Mouse (Mus musculus) hindbrain, embryonic 11.5 days (tissue): ENCODE measurements at regions not wholly inside any gene's neighbourhood (a gene's known extent, or its start where the extent isn't known, plus 50 kb on each side); places are given as distances from the start of the nearest gene placed in this dataset.

Experiments
- ATAC-seq: fragments of 200-750 bp; cut with Nextera tagmentation; 2 replicates; pipeline ENCODE4 v1.8.0; 2017; ENCODE audit warnings: mild to moderate bottlenecking, moderate TSS enrichment, moderate library complexity; ENCODE audit not compliant: low FRiP score
- DNase-seq: peaks from one replicate; pipeline ENCODE4 v3.0.0-alpha.2; 2015; ENCODE audit warnings: low spot score
- H3K27ac ChIP-seq: fragments of 300-500 bp; sonication (generic); 2 replicates; pipeline ENCODE4 v1.5.1; 2014; ENCODE audit warnings: mild to moderate bottlenecking, low read depth, low read length
- H3K27me3 ChIP-seq: fragments of 300-500 bp; sonication (generic); 2 replicates; pipeline ENCODE4 v1.6.1; 2014; ENCODE audit warnings: mild to moderate bottlenecking, low read length, moderate library complexity, mixed read lengths; ENCODE audit not compliant: control insufficient read depth, insufficient read depth
- H3K36me3 ChIP-seq: fragments of 300-500 bp; sonication (generic); 2 replicates; pipeline ENCODE4 v1.6.1; 2014; ENCODE audit warnings: mild to moderate bottlenecking, low read length, moderate library complexity, mixed read lengths; ENCODE audit not compliant: control insufficient read depth, insufficient read depth
- H3K4me1 ChIP-seq: fragments of 300-500 bp; sonication (generic); replicated peaks from 2 replicates; pipeline ENCODE4 v1.6.1; 2014; ENCODE audit warnings: low read length, mixed read lengths; ENCODE audit not compliant: control insufficient read depth, insufficient read depth
- H3K4me2 ChIP-seq: fragments of 300-500 bp; sonication (generic); replicated peaks from 2 replicates; pipeline ENCODE4 v1.6.1; 2014; ENCODE audit warnings: mild to moderate bottlenecking, low read depth, low read length
- H3K4me3 ChIP-seq: fragments of 300-500 bp; sonication (generic); 2 replicates; pipeline ENCODE4 v1.5.1; 2014; ENCODE audit warnings: low read depth, low read length
- H3K9ac ChIP-seq: fragments of 300-500 bp; sonication (generic); 2 replicates; pipeline ENCODE4 v1.6.1; 2014; ENCODE audit warnings: low read depth, low read length
- H3K9me3 ChIP-seq: fragments of 300-500 bp; sonication (generic); 2 replicates; pipeline ENCODE4 v1.6.1; 2016; ENCODE audit warnings: low read length; ENCODE audit not compliant: control insufficient read depth
- WGBS: fragments of 180-500 bp; shearing (Covaris S2); extraction: QIAGEN DNeasy Blood & Tissue Kit; methylation state at CpG from one replicate; pipeline ENCODE4 v1.1.7; 2014; 5-methylcytosine and 5-hydroxymethylcytosine counted together

GRCm38 (mm10) chr2:159584641-159585040 lies 749.3 kb downstream of the Gm826 start:
- no peaks in the 10 kb centered on the region for H3K4me1 ChIP-seq
- H3K36me3 ChIP-seq = no peaks in the 10 kb centered on the region
- no peak overlapping the region for H3K27ac ChIP-seq
- H3K4me3 ChIP-seq = no peak overlapping the region
- DNase-seq = no peak
- H3K9me3 ChIP-seq = no peaks in the 10 kb centered on the region
- no peak overlapping the region for H3K4me2 ChIP-seq
- no peak for ATAC-seq
- no peak overlapping the region for H3K9ac ChIP-seq
- H3K27me3 ChIP-seq = no peaks in the 10 kb centered on the region

GRCm38 (mm10) chr2:159586697-159587473 lies 747.1 kb downstream of the Gm826 start:
- H3K9ac ChIP-seq = no peak overlapping the region
- no peak overlapping the region for H3K27ac ChIP-seq
- H3K4me3 ChIP-seq = no peak overlapping the region
- ATAC-seq = no peak
- H3K27me3 ChIP-seq = no peaks in the 10 kb centered on the region
- DNase-seq = peak; percentile 18
- H3K9me3 ChIP-seq = no peaks in the 10 kb centered on the region
- 59% methylated on average over 6 of the region's 6 CpGs for WGBS
- H3K4me1 ChIP-seq = no peaks in the 10 kb centered on the region
- H3K36me3 ChIP-seq = no peaks in the 10 kb centered on the region
- H3K4me2 ChIP-seq = no peak overlapping the region

- no peak overlapping the region for H3K4me2 ChIP-seq
- no peak overlapping the region for H3K4me3 ChIP-seq
- no peaks in the 10 kb centered on the region for H3K9me3 ChIP-seq
- DNase-seq (no peak), ATAC-seq (no peak)
- no peaks in the 10 kb centered on the region for H3K4me1 ChIP-seq
- 83% methylated on average over 2 of the region's 2 CpGs for WGBS
- H3K36me3 ChIP-seq = no peaks in the 10 kb centered on the region
- no peak overlapping the region for H3K27ac ChIP-seq
- H3K27me3 ChIP-seq = no peaks in the 10 kb centered on the region
- H3K9ac ChIP-seq = no peak overlapping the region
These were observed 742.4 kb downstream of the Gm826 start for GRCm38 (mm10) chr2:159591396-159592124.

- ATAC-seq = no peak
- H3K27ac ChIP-seq = no peak overlapping the region
- H3K4me1 ChIP-seq = no peaks in the 10 kb centered on the region
- no peak overlapping the region for H3K4me2 ChIP-seq
- 72% methylated on average over 5 of the region's 5 CpGs for WGBS
- no peak overlapping the region for H3K4me3 ChIP-seq
- H3K9me3 ChIP-seq = no peaks in the 10 kb centered on the region
- no peak for DNase-seq
- no peaks in the 10 kb centered on the region for H3K36me3 ChIP-seq
- H3K27me3 ChIP-seq = no peaks in the 10 kb centered on the region
- H3K9ac ChIP-seq = no peak overlapping the region
These were observed 741.1 kb downstream of the Gm826 start for GRCm38 (mm10) chr2:159592841-159593240.

- no peak overlapping the region for H3K4me3 ChIP-seq
- H3K9me3 ChIP-seq = no peaks in the 10 kb centered on the region
- no peak overlapping the region for H3K4me2 ChIP-seq
- H3K27me3 ChIP-seq = no peaks in the 10 kb centered on the region
- no peak overlapping the region for H3K27ac ChIP-seq
- H3K9ac ChIP-seq = no peak overlapping the region
- ATAC-seq = no peak
- WGBS = 74% methylated on average over 6 of the region's 6 CpGs
- DNase-seq = no peak
- no peaks in the 10 kb centered on the region for H3K36me3 ChIP-seq
- H3K4me1 ChIP-seq = no peaks in the 10 kb centered on the region
These were observed 737.7 kb downstream of the Gm826 start for GRCm38 (mm10) chr2:159596285-159596684.

- no peaks in the 10 kb centered on the region for H3K27me3 ChIP-seq
- WGBS = 57% methylated on average over 3 of the region's 3 CpGs
- DNase-seq = no peak
- no peaks in the 10 kb centered on the region for H3K9me3 ChIP-seq
- no peak overlapping the region for H3K27ac ChIP-seq
- no peak overlapping the region for H3K4me3 ChIP-seq
- no peak overlapping the region for H3K9ac ChIP-seq
- ATAC-seq = no peak
- H3K4me2 ChIP-seq = no peak overlapping the region
- H3K4me1 ChIP-seq = no peaks in the 10 kb centered on the region
- no peaks in the 10 kb centered on the region for H3K36me3 ChIP-seq
These were observed 735.9 kb downstream of the Gm826 start for GRCm38 (mm10) chr2:159598080-159598479.

- Histone ChIP-seq H3K27ac (no peak overlapping the region), H3K4me2 (no peak overlapping the region), H3K9ac (no peak overlapping the region), H3K9me3 (no peaks in the 10 kb centered on the region), H3K4me1 (0 out of 2 replicates have a peak, but pooled peaks cover 2% of the 10 kb centered on the region), H3K36me3 (no peaks in the 10 kb centered on the region), H3K27me3 (no peaks in the 10 kb centered on the region), H3K4me3 (no peak overlapping the region)
- DNase-seq (no peak), ATAC-seq (no peak)
- 65% methylated on average over 3 of the region's 3 CpGs for WGBS
These were observed 726.8 kb downstream of the Gm826 start for GRCm38 (mm10) chr2:159607191-159607590.

- WGBS = 86% methylated on average over 4 of the region's 4 CpGs
- Histone ChIP-seq H3K27me3 (no peaks in the 10 kb centered on the region), H3K27ac (no peak overlapping the region), H3K4me2 (no peak overlapping the region), H3K4me1 (0 out of 2 replicates have a peak, but pooled peaks cover 2% of the 10 kb centered on the region), H3K9ac (no peak overlapping the region), H3K4me3 (no peak overlapping the region), H3K36me3 (no peaks in the 10 kb centered on the region), H3K9me3 (no peaks in the 10 kb centered on the region)
- ATAC-seq (no peak), DNase-seq (no peak)
These were observed 723.5 kb downstream of the Gm826 start for GRCm38 (mm10) chr2:159610451-159610850.

GRCm38 (mm10) chr2:159616685-159617084 lies 717.3 kb downstream of the Gm826 start:
- no peak overlapping the region for H3K4me3 ChIP-seq
- H3K36me3 ChIP-seq = no peaks in the 10 kb centered on the region
- no peak overlapping the region for H3K27ac ChIP-seq
- H3K9ac ChIP-seq = no peak overlapping the region
- DNase-seq (no peak), ATAC-seq (no peak)
- H3K9me3 ChIP-seq = no peaks in the 10 kb centered on the region
- no peaks in the 10 kb centered on the region for H3K27me3 ChIP-seq
- H3K4me2 ChIP-seq = no peak overlapping the region
- WGBS = 64% methylated on average over 4 of the region's 4 CpGs
- no peaks in the 10 kb centered on the region for H3K4me1 ChIP-seq
